Mouse (Mus musculus) T-cell, adult 66 days (primary cell): ENCODE results near the gene Vmn2r20. TPM values are rescaled to one million over a fixed set of nuclear protein-coding genes. Genes with fewer than 3 reads are reported as not detected.

Experiments
- total RNA-seq, 2 experiments: library from RNA; stranded (reverse); gene quantifications; 3 replicates in 1 of 2; 4 replicates in 1 of 2; pipeline ENCODE4 v1.2.4; 2023

The Vmn2r20 gene
- not detected for total RNA-seq

GRCm38 (mm10) chr6:123418016-123418415, at the start of gene Vmn2r20:
Vmn2r20 (minus strand) TSS chr6:123418116.

Other genes with a start within 250 kb of the Vmn2r20 start
- gene Clec4b2, start 245.2 kb downstream of the Vmn2r20 start, total RNA-seq: not detected
- gene Clec4n, start 188.3 kb downstream of the Vmn2r20 start, total RNA-seq: under 1 TPM; 0.64 to 0.95 TPM
- gene Clec4d, start 156.0 kb downstream of the Vmn2r20 start, total RNA-seq: not detected
- gene Clec4e, start 128.2 kb downstream of the Vmn2r20 start, total RNA-seq: under 1 TPM in 1 of 2 experiments, not detected in 1; 0.18 TPM
- gene Vmn2r19, start 109.8 kb downstream of the Vmn2r20 start, total RNA-seq: not detected
- gene Vmn2r21, start 115.3 kb upstream of the Vmn2r20 start, total RNA-seq: not detected
- not detected for gene Vmn2r22, start 232.6 kb upstream of the Vmn2r20 start, total RNA-seq